Mouse (Mus musculus) neural tube, embryonic 14.5 days (tissue): ENCODE results near the gene Acacb. TPM values are rescaled to one million over a fixed set of nuclear protein-coding genes. Genes with fewer than 3 reads are reported as not detected.
A peak's percentile ranks its signal among the peaks of the same experiment; 100 is the strongest.

Experiments
- ATAC-seq: fragments of 200-750 bp; cut with Nextera tagmentation; 2 replicates; pipeline ENCODE4 v1.8.0; 2017; ENCODE audit warnings: low read depth, mild to moderate bottlenecking, moderate TSS enrichment, moderate library complexity
- H3K27ac ChIP-seq: fragments of 300-500 bp; sonication (generic); 2 replicates; pipeline ENCODE4 v1.5.1; 2014; ENCODE audit warnings: low read depth, mild to moderate bottlenecking, control low read depth, low read length, moderate library complexity, mixed read lengths
- H3K27me3 ChIP-seq: fragments of 300-500 bp; sonication (generic); 2 replicates; pipeline ENCODE4 v1.6.1; 2014; ENCODE audit warnings: low read length; ENCODE audit not compliant: control insufficient read depth, insufficient read depth
- H3K36me3 ChIP-seq: fragments of 300-500 bp; sonication (generic); 2 replicates; pipeline ENCODE4 v1.6.1; 2014; ENCODE audit warnings: low read length, mixed read lengths; ENCODE audit not compliant: control insufficient read depth, insufficient read depth
- H3K4me1 ChIP-seq: fragments of 300-500 bp; sonication (generic); 2 replicates; pipeline ENCODE4 v1.6.1; 2014; ENCODE audit warnings: low read length; ENCODE audit not compliant: control insufficient read depth, insufficient read depth
- H3K4me2 ChIP-seq: fragments of 300-500 bp; sonication (generic); 2 replicates; pipeline ENCODE4 v1.6.1; 2014; ENCODE audit warnings: mild to moderate bottlenecking, low read depth, low read length, control low read depth
- H3K4me3 ChIP-seq: fragments of 300-500 bp; sonication (generic); 2 replicates; pipeline ENCODE4 v1.5.1; 2014; ENCODE audit warnings: low read depth, low read length, control low read depth, mixed read lengths
- H3K9ac ChIP-seq: fragments of 300-500 bp; sonication (generic); replicated peaks from 2 replicates; pipeline ENCODE4 v1.6.1; 2014; ENCODE audit warnings: low read depth, mild to moderate bottlenecking, control low read depth, low read length, mixed read lengths
- H3K9me3 ChIP-seq: fragments of 300-500 bp; sonication (generic); 2 replicates; pipeline ENCODE4 v1.6.1; 2016; ENCODE audit warnings: low read length; ENCODE audit not compliant: control insufficient read depth
- WGBS: fragments of 180-500 bp; shearing (Covaris S2); extraction: QIAGEN DNeasy Blood & Tissue Kit; methylation state at CpG from one replicate; pipeline ENCODE4 v1.1.7; 2014; 5-methylcytosine and 5-hydroxymethylcytosine counted together
- polyA plus RNA-seq: library from polyadenylated mRNA; unstranded; fragments of >200 nt; fragmentation: Nextera tagmentation; extraction: Ambion mirVana; gene quantifications from 2 replicates; pipeline ENCODE4 v1.2.1, GENCODE M21; 2014

The Acacb gene
- polyA plus RNA-seq, 1 experiment from 2014 or later, result 4.8 TPM

- Histone ChIP-seq H3K27ac (no peak overlapping the region), H3K9ac (peak overlapping the region; percentile 41; the same call in 1 of the 2 replicates), H3K36me3 (no peaks in the 10 kb centered on the region), H3K4me3 (peak overlapping the region; percentile 73), H3K4me2 (peak overlapping the region; percentile 97), H3K4me1 (peaks cover 6% of the 10 kb centered on the region; the same call in 1 of the 2 replicates), H3K9me3 (no peaks in the 10 kb centered on the region), H3K27me3 (no peaks in the 10 kb centered on the region)
- ATAC-seq, result no peak
- under 1% methylated on average over 15 of the region's 15 CpGs for WGBS
Measured at GRCm38 (mm10) chr5:114131521-114131840, 14.9 kb upstream of the Acacb start.

- 88% methylated on average over 6 of the region's 6 CpGs for WGBS
- ATAC-seq, result no peak
- Histone ChIP-seq H3K27me3 (no peaks in the 10 kb centered on the region), H3K9ac (no peak overlapping the region), H3K27ac (no peak overlapping the region), H3K4me2 (no peak overlapping the region), H3K9me3 (no peaks in the 10 kb centered on the region), H3K4me3 (no peak overlapping the region), H3K36me3 (no peaks in the 10 kb centered on the region), H3K4me1 (peaks cover 10% of the 10 kb centered on the region)
Measured at GRCm38 (mm10) chr5:114132841-114133240, 13.5 kb upstream of the Acacb start.

- H3K27ac ChIP-seq, result no peak overlapping the region
- H3K4me2 ChIP-seq, result no peak overlapping the region
- H3K4me1 ChIP-seq, result peaks cover 15% of the 10 kb centered on the region
- H3K9me3 ChIP-seq, result no peaks in the 10 kb centered on the region
- no peaks in the 10 kb centered on the region for H3K27me3 ChIP-seq
- WGBS, result 78% methylated on average over 6 of the region's 6 CpGs
- H3K9ac ChIP-seq, result no peak overlapping the region; the same call in 1 of the 2 replicates
- H3K4me3 ChIP-seq, result no peak overlapping the region
- no peaks in the 10 kb centered on the region for H3K36me3 ChIP-seq
- ATAC-seq, result no peak
Measured at GRCm38 (mm10) chr5:114134091-114134534, 12.2 kb upstream of the Acacb start.

GRCm38 (mm10) chr5:114135516-114135915 lies 10.8 kb upstream of the Acacb start:
- Histone ChIP-seq H3K4me3 (no peak overlapping the region), H3K9me3 (no peaks in the 10 kb centered on the region)
- ATAC-seq, result no peak

GRCm38 (mm10) chr5:114137481-114138276 lies 8.7 kb upstream of the Acacb start:
- Histone ChIP-seq H3K9me3 (no peaks in the 10 kb centered on the region), H3K27ac (peak overlapping the region; percentile 55; the same call in 1 of the 2 replicates), H3K4me2 (no peak overlapping the region), H3K9ac (no peak overlapping the region), H3K36me3 (no peaks in the 10 kb centered on the region), H3K4me1 (peaks cover 12% of the 10 kb centered on the region), H3K27me3 (no peaks in the 10 kb centered on the region), H3K4me3 (no peak overlapping the region)
- no peak for ATAC-seq
- whole genome bisulfite sequencing, result 81% methylated on average over 15 of the region's 15 CpGs

More at GRCm38 (mm10) chr5:114135516-114135915, 10.8 kb upstream of the Acacb start:
- Histone ChIP-seq H3K4me1 (peaks cover 18% of the 10 kb centered on the region), H3K9ac (no peak overlapping the region), H3K4me2 (no peak overlapping the region), H3K36me3 (no peaks in the 10 kb centered on the region), H3K27me3 (no peaks in the 10 kb centered on the region), H3K27ac (no peak overlapping the region)
- WGBS, result 89% methylated on average over 10 of the region's 10 CpGs

- H3K4me2 ChIP-seq, result peak overlapping the region; percentile 14; the same call in 1 of the 2 replicates
- peak; percentile 64; the same call in 1 of the 2 replicates for ATAC-seq
- H3K4me3 ChIP-seq, result no peak overlapping the region
- no peaks in the 10 kb centered on the region for H3K9me3 ChIP-seq
- 52% methylated on average over 21 of the region's 21 CpGs for WGBS
- no peak overlapping the region for H3K9ac ChIP-seq
- H3K36me3 ChIP-seq, result no peaks in the 10 kb centered on the region
- peaks cover 12% of the 10 kb centered on the region for H3K4me1 ChIP-seq
- H3K27ac ChIP-seq, result peak overlapping the region; percentile 71
- H3K27me3 ChIP-seq, result no peaks in the 10 kb centered on the region
Measured at GRCm38 (mm10) chr5:114138277-114139164, 7.8 kb upstream of the Acacb start.

- H3K4me3 ChIP-seq, result no peak overlapping the region
- H3K9ac ChIP-seq, result no peak overlapping the region
- peaks cover 12% of the 10 kb centered on the region for H3K4me1 ChIP-seq
- H3K9me3 ChIP-seq, result no peaks in the 10 kb centered on the region
- H3K36me3 ChIP-seq, result no peaks in the 10 kb centered on the region
- peak; percentile 86 for ATAC-seq
- no peaks in the 10 kb centered on the region for H3K27me3 ChIP-seq
- H3K27ac ChIP-seq, result peak overlapping the region; percentile 71
- peak overlapping the region; percentile 14; the same call in 1 of the 2 replicates for H3K4me2 ChIP-seq
- WGBS, result 4% methylated on average over 9 of the region's 9 CpGs
Measured at GRCm38 (mm10) chr5:114139175-114139574, 7.2 kb upstream of the Acacb start.

- Histone ChIP-seq H3K27me3 (no peaks in the 10 kb centered on the region), H3K36me3 (no peaks in the 10 kb centered on the region), H3K9me3 (no peaks in the 10 kb centered on the region), H3K4me3 (no peak overlapping the region), H3K27ac (no peak overlapping the region), H3K4me1 (0 out of 2 replicates have a peak, but pooled peaks cover 4% of the 10 kb centered on the region), H3K4me2 (no peak overlapping the region), H3K9ac (no peak overlapping the region)
- 84% methylated on average over 14 of the region's 14 CpGs for WGBS
- no peak for ATAC-seq
Measured at GRCm38 (mm10) chr5:114147043-114147972, 973 bp downstream of the Acacb start.
